Mouse (Mus musculus) 416B (cell line): ENCODE results near the gene Ubqlnl.

Experiments used
- DNase-seq: peaks from one replicate; pipeline ENCODE4 v3.0.0; 2011; ENCODE audit warnings: low read depth

Ubqlnl gene

DNA sequence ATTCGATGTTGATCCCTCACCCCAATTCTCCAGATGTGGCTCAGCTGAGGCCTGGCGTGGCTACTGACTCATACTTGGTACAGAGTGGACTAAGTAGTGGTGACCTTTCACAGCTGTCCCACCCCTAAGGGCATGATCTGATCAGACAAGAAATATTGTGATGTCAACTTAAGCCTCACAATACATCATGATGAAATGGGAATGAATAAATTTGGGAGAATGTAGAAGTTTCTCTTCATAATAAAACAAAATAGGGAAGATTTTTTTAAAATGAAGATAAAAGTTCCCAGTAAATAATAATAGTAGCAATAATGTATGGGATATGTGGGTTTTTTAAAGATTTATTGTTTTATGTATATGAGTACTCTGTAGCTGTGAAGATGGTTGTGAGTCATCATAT lies at the start of gene Ubqlnl:
TSS of gene Ubqlnl (minus strand) at position 101 of the 400 bp plus-strand sequence.
- DNase-seq: no peak

DNA sequence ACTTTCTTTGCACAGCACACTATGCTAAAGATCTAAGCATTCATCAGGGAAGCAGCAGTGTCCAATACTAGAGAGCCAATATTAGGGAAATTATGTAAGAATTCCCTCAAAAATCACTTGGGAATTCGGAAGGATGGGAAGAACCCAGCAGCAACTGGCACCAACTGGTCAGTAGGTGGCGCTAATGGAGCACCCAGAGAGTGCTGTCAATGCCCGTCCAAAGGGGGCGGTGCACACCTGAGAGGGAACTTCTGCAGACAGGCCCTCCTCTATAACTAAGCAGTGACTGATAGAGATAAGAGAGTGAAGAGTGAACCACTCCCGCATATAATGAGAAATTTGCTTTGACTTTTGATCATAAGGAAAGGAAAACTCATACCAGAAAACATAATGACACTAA lies 49.5 kb upstream of the Ubqlnl start:
- DNase-seq: peak; percentile 74

DNA sequence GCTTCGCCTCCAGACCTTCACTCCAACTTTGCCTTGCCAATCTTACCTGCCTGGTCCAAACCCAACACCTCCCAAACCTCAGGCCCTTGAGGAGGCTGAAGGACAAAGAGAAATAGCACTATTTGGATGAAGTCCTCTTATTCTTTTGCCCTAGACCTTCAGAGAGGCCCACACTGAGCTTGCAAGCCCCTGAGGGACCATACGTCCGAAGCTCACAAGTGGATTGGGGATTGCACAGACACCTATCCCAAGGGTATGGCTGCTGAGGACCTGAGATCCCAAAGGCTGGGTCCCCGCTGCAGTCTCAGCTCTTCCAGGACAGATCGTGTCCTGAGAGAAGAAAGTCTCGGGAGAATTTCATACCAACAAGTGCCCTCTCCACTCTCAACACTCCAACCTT lies 45.5 kb upstream of the Ubqlnl start, which contains the start of gene Olfr649:
TSS of gene Olfr649 (minus strand) at position 101 of the 400 bp plus-strand sequence.
- no peak for DNase-seq

DNA sequence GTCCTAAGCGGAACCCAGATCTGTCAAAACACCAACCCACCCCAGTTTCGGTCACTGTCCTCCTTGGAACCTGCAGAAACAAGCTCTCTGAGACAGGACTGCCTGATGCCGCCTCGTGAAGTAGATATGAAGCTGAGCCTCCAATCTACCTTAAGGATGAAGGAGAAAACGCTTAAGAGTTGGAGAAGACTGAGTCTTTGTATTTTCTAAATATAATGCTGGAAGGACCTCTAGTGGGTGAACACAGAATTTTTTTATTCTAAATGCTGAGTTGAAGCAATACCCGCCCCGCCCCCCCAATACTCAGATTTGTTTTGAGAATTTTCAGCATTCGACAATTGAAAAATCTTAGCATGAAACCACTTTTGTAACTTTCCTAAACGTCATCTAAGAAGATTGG lies 40.9 kb upstream of the Ubqlnl start:
- peak; percentile 78 for DNase-seq

DNA sequence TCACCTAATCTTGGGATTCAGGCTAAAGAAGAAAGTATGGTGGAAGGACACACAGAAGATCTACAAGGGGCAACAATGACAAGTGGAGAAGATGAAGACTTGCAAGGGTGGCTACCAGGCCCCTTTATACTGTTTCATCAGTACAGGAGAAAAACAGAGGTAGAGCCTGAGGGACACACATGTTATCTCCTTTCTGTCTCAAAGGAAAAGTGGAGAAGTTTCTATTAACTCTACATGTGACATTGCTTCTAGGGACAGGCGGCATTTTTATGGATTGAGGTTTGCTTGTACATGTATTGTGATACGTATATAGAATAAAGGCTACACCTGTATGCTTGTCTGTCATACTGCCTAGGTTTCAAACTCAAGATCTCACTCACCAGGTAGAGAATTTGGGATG lies 32.9 kb upstream of the Ubqlnl start, which contains the start of gene Olfr648:
TSS of gene Olfr648 (minus strand) at position 101 of the 400 bp plus-strand sequence.
- DNase-seq: no peak

DNA sequence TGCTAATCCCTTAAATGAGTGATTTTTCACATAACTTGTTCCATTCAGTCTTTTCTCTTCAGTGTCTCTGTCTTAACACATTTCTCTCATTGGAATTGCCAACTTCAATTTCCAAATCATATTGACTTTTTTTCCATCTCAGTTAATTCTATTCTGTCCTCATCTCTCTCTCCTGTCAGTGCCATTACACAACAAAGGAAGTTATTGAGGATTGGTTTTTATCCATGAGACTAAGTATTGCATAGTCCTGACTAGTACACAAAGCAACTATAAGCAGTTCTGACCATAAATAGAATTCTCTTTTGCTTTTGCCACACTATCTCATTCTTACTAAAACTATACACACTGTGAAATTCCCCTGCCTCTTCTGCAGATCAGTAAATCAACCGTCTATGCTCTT lies 28.7 kb upstream of the Ubqlnl start:
- no peak for DNase-seq

DNA sequence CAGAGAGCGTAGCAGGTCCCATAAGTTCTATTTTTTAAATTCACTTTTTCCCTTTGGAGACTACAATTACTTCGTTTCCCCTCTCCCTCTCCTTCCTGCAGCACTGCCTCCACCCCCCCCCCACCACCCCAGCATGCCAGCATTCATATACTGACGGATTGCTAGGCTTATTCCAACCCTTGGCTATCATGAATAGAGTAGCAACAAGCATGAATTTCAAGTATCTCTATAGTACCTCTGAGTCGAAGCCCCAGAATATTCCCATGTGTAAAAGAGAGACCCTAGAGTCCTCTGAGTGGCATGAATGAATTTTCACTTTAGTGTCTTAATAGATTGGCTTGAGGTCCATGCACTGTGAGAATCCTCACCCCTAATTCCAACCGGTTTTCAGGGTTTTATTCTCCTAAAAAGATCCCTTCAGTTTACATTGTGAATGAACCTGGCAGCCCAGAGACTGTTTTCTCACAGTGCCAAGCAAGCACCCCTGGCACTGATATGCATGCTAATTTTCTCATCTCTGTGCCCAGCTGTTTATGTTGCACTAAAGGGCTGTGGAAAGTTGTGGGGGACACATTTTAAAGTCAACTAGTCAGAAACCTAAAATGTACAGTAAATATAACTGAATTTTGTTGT lies 28.2 kb upstream of the Ubqlnl start:
- DNase-seq: no peak

DNA sequence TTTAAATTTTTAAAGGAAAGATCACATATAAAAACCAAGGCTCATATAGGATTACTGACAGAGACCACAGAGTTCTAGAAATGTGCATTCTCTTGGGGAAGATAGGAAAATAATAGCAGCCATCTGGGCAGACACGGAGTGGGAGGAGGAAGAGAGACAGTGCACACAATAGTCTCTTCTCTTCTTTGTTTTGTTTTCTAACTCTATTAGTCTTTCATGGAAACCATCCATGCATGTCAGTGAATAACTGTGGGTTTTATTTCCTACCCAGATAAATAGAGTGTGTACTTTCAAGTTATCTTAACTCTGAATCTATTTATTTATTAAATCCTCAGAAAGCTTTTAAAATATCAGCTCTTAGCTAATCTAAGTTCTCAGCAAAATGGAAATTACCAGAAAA lies 24.7 kb upstream of the Ubqlnl start:
- no peak for DNase-seq

DNA sequence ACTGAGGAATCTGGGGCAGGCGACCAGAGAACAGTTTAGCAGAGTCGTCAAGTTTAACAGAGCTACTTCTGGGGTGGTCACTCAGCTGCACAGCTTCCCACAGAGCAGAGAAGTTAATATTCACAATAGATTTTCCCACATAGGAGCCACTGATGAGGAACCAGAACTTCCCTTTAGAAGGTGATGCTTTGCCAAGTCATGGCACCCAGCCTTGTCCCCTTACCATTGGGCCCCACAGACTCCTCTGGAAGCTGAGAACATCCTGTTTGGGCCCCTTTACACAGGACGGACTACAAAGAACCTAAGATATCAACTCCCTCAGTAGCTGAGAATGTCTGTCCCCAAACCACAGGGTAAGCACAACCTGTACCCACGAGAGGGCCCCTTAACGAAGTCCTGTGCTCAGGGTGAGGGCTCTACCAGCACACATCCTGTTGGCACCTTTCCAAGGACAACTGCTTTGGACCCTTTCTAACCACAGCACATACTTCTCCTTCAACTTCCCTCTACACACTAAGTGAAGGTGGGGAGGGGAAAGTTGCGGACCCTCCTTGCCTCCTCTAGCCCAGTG lies 19.4 kb upstream of the Ubqlnl start:
- peak; percentile 99 for DNase-seq

DNA sequence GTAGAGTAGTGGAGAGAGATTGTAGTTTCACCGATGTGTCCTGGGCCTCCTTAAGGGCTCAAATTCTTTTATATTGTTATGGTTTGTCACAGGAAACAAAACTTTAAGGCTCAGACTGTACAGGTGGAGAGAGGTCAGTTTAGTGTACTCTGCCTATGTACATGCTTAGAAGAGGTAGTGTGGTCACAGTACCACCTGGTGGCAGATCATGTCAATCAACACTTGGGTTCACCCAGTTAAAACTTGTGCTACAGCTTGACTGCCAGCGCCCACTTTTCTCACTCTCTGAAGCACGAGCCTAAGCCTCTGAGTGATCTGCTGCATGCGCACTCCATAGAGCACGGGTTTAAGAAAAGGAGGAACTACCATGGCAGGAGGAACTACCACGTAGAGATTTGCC lies 16.7 kb upstream of the Ubqlnl start:
- DNase-seq: peak; percentile 90

DNA sequence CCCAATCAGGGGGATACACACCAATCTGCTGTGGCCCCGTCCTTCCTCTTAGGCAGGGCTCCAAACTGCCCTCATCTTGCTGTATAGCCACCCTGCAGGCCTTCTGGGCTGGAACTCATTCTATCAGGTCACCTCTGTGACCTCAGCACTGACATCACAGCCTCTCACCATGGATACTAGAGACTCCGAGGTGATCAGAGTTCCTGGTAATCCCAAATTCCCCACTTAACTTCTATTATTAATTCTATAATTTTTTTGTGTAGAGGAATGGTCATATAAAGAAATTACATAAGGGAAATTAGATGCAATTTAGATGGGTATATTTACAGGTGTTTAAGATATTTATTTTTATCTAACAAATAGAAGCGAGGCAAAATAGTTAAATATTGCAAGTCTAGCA lies 7.2 kb downstream of the Ubqlnl start, which contains the start of gene Ubqln3:
TSS of gene Ubqln3 (minus strand) at position 101 of the 400 bp plus-strand sequence.
- no peak for DNase-seq

DNA sequence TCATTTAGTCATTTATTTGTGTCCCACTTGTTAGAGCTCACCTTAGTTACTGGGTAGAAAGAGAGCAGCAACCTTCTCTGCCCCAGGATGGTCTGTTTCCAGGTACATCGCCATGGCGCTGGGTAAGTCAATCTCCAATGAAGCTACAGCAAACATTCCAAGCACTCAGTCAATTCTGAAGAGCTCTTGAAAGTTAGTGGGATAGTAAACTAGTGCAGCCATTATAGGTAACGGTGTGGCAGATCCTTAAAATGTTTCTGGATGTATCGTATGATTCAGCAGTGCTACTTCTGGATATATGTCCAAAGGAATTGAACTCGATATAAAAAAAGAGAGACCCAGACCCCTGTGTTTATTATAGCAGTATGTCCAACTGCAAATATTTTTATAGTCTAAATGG lies 13.1 kb downstream of the Ubqlnl start, which contains the start of gene Olfr643:
TSS of gene Olfr643 (minus strand) at position 101 of the 400 bp plus-strand sequence.
- no peak for DNase-seq

DNA sequence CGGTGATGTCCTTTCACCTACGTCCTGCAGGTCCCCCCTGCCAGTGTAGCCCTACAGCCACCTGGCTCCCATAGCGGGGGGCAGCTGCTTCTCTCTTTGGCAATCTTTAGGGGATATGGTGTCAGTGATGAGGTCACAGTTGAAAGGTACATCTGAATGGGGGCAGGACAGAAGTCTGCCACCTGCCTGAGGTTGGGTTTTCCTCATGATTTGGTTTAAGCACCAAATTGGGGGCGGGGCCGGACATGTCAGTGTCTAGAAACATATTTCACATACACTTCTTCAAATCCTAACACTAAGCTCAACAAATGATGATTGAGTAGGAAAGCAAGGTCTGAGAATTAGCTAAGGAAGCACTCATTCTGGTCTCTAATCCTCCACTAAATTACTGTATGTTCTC lies 20.6 kb downstream of the Ubqlnl start, which contains the start of gene Ubqln5:
TSS of gene Ubqln5 (minus strand) at position 101 of the 400 bp plus-strand sequence.
- DNase-seq: no peak

DNA sequence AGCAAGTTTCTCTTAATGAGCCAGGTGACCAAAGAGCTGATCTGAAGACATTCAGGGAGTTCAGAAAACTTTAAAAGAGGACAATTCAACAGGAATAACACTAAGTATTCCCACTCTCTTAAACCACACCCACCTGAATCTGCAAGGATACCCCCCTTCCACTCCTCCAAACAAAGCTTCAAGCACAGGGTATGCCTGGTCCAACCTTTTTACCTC lies 45.7 kb downstream of the Ubqlnl start, which contains the start of gene Olfr646:
TSS of gene Olfr646 (plus strand) at position 117 of the 216 bp plus-strand sequence.
- no peak for DNase-seq

DNA sequence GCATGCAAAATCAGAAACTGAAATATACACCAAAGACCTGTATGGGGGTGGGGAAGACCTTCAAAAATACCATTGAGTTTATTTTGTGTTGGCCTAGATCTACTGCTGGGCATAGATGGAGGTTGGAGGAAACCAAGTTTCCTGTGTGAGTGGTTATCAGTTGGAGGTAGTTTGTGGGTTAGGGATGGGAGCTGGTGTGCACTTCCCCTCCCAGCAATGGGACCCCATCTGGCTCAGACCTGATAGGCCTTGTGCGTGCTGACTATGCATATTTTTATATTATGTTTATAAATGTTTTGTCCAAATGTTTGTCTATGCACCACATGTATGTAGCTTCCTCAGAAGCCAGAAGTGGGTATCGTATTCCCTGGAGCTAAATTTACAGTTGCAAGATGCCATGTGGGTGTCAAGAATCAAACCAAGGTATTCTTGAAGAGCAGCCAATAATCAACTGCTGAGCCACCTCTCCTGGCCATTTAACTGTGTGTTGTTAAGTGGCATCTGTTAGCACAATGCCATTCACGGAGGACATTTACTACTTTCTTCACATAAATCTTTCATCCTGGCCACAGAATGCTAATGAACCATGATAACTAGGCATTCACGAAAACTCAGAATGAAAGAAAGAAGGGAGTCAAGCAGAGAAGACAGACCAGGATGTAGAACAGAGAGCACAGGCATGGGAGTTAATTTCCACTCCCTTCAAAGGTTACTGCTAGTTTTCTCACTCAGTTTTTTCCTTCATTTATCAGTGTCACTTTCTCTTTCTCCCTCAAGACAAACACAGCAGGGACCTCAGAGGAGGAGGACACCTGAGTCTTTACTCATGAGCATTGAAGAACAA lies 46.2 kb downstream of the Ubqlnl start:
- DNase-seq: peak; percentile 99
